Comparison of ENCODE assay signal across 11 mouse cellular contexts in genomic region chr9:82643900-82644299, GRCm38 (mm10).
A peak's percentile ranks its signal among the peaks of the same experiment; 100 is the strongest.
DNase-seq lines count a peak whose midpoint lies in the region; ATAC-seq and TF ChIP-seq lines count a peak whose summit lies in the region.
"Had no signal": no experiment of that assay in that cellular context is flagged by ENCODE, and none has a peak within 500 bp of the region (broad histone marks: within the 10 kb centered on the region; RNA-seq: fewer than 3 reads in every experiment).

No protein-coding gene starts in this region.

- H3K4me2 ChIP-seq in forebrain, embryonic 15.5 days (replicated peaks), result no peak overlapping the region
- H3K4me2 ChIP-seq in forebrain, embryonic 12.5 days, result no peak overlapping the region
- no peak overlapping the region for H3K4me2 ChIP-seq in limb, embryonic 14.5 days (replicated peaks; ENCODE audit: low read depth, low read length, severe bottlenecking)

- no peaks in the 10 kb centered on the region for H3K36me3 ChIP-seq in forebrain, embryonic 15.5 days
- no peaks in the 10 kb centered on the region for H3K36me3 ChIP-seq in forebrain, embryonic 12.5 days (replicated peaks)
- H3K36me3 ChIP-seq in limb, embryonic 14.5 days (ENCODE audit: control insufficient read depth, insufficient read depth, low read length), result no peaks in the 10 kb centered on the region
- H3K36me3 ChIP-seq in limb, embryonic 10.5 days, result no peaks in the 10 kb centered on the region

- H3K27me3 ChIP-seq in forebrain, embryonic 15.5 days, result no peaks in the 10 kb centered on the region
- no peaks in the 10 kb centered on the region for H3K27me3 ChIP-seq in forebrain, embryonic 12.5 days
- no peaks in the 10 kb centered on the region for H3K27me3 ChIP-seq in limb, embryonic 14.5 days (ENCODE audit: control insufficient read depth, insufficient read depth, low read length)
- no peaks in the 10 kb centered on the region for H3K27me3 ChIP-seq in limb, embryonic 10.5 days (ENCODE audit: low read depth, poor library complexity, severe bottlenecking)

- H3K4me3 ChIP-seq in forebrain, embryonic 15.5 days, result no peak overlapping the region
- H3K4me3 ChIP-seq in forebrain, embryonic 12.5 days (replicated peaks), result no peak overlapping the region
- H3K4me3 ChIP-seq in limb, embryonic 14.5 days (replicated peaks; ENCODE audit: low read length), result no peak overlapping the region
- H3K4me3 ChIP-seq in limb, embryonic 10.5 days, result no peak overlapping the region

- H3K4me1 ChIP-seq in forebrain, embryonic 15.5 days, result no peaks in the 10 kb centered on the region
- H3K4me1 ChIP-seq in forebrain, embryonic 12.5 days, result no peaks in the 10 kb centered on the region
- H3K4me1 ChIP-seq in limb, embryonic 14.5 days (ENCODE audit: control insufficient read depth, insufficient read depth, low read length), result no peaks in the 10 kb centered on the region
- H3K4me1 ChIP-seq in limb, embryonic 10.5 days, result no peaks in the 10 kb centered on the region

- DNase-seq in limb, embryonic 14.5 days (ENCODE audit: low spot score), result peak; percentile 58
- DNase-seq in limb, embryonic 10.5 days (ENCODE audit: low spot score), result no peak
- peak; percentile 15 for DNase-seq in R1 (ENCODE audit: low read depth, low spot score)
- DNase-seq in retina, embryonic 14.5 days (ENCODE audit: low spot score), result peak; percentile 64
- DNase-seq in natural killer cell, adult 2 months (ENCODE audit: low spot score in 2 of 2), result no peak
- DNase-seq: adrenal gland, adult 8-10 months; kidney, postnatal 4 days; liver had no signal

- H3K27ac ChIP-seq in forebrain, embryonic 15.5 days (replicated peaks), result no peak overlapping the region
- no peak overlapping the region for H3K27ac ChIP-seq in forebrain, embryonic 12.5 days
- no peak overlapping the region for H3K27ac ChIP-seq in limb, embryonic 14.5 days (replicated peaks; ENCODE audit: low read depth, low read length)
- no peak overlapping the region for H3K27ac ChIP-seq in limb, embryonic 10.5 days

- peak; percentile 46 for ATAC-seq in forebrain, embryonic 15.5 days (replicated peaks)
- ATAC-seq in forebrain, embryonic 12.5 days (ENCODE audit: low FRiP score), result no peak
- ATAC-seq in limb, embryonic 14.5 days (ENCODE audit: low FRiP score, low read depth), result no peak
- no peak for ATAC-seq in inflammation-experienced regulatory T-cells, adult 6 months

- no peak for TF ChIP-seq POLR2A in limb, embryonic 14.5 days (IDR thresholded peaks at IDR 0.05; ENCODE audit: borderline replicate concordance, extremely low read depth, insufficient read depth, insufficient read length)

- no peaks in the 10 kb centered on the region for H3K9me3 ChIP-seq in forebrain, embryonic 15.5 days
- no peaks in the 10 kb centered on the region for H3K9me3 ChIP-seq in forebrain, embryonic 12.5 days
- H3K9me3 ChIP-seq in limb, embryonic 14.5 days (ENCODE audit: control insufficient read depth, low read length), result no peaks in the 10 kb centered on the region
- no peaks in the 10 kb centered on the region for H3K9me3 ChIP-seq in limb, embryonic 10.5 days (replicated peaks)

- WGBS in forebrain, embryonic 15.5 days, result 38% methylated on average over 1 of the region's 1 CpGs
- 31% methylated on average over 1 of the region's 1 CpGs for WGBS in forebrain, embryonic 12.5 days
- WGBS in limb, embryonic 14.5 days, result 10% methylated on average over 1 of the region's 1 CpGs
- WGBS in limb, embryonic 10.5 days, result 42% methylated on average over 1 of the region's 1 CpGs

- no peak overlapping the region for H3K9ac ChIP-seq in forebrain, embryonic 15.5 days (replicated peaks)
- no peak overlapping the region for H3K9ac ChIP-seq in forebrain, embryonic 12.5 days
- H3K9ac ChIP-seq in limb, embryonic 14.5 days (ENCODE audit: low read depth, low read length, severe bottlenecking), result no peak overlapping the region

Comparison
In these comparisons a context has a peak if more than half of its experiments do, and no peak if none do; other contexts are left out.
1. DNase-seq: peak in limb, embryonic 14.5 days (single experiment), R1 (single experiment) and retina, embryonic 14.5 days (single experiment); none in limb, embryonic 10.5 days (single experiment) and natural killer cell, adult 2 months (0 of 2).